Mouse (Mus musculus) heart, postnatal 0 days (tissue): ENCODE measurements around the gene Gna11.

Experiments
- CTCF ChIP-seq: IDR thresholded peaks from 2 replicates; pipeline ENCODE4 v1.5.1; 2016; ENCODE audit warnings: antibody characterized with exemption, control low read depth, low read depth
- EP300 ChIP-seq: IDR thresholded peaks from 2 replicates; pipeline ENCODE4 v1.6.1; 2016; ENCODE audit warnings: antibody characterized with exemption, low read depth

DNA sequence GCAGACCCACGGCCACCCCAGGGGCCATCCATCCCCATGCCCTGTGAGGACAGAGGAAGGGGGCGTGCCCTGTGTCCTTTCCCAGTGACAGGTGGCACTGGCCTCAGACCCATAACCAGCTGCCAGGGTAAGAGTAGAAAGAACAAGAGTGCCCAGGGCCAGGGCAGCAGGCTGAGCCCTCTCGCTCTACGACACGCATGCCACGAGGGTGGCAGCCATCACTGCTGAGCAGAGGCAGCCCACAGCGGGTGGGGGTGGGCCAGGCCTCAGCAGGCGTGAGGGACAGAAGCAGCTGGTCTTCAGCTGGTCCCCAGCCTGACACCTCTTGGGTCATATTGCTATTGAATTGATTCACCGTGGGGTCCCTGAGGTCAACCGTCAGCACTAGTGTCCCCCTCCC lies 58.5 kb downstream of the Gna11 start:
- TF ChIP-seq CTCF = no peak
- TF ChIP-seq EP300 = no peak
